Mouse (Mus musculus) R1 (cell line): ENCODE data around the gene Slco6c1.

Source experiments
- DNase-seq: peaks from one replicate; pipeline ENCODE4 v3.0.0-alpha.2; 2018; ENCODE audit warnings: low read depth, low spot score

Gene Slco6c1

GRCm38 (mm10) chr1:97128201-97128600 lies at the start of gene Slco6c1:
TSS of gene Slco6c1 (minus strand) at chr1:97128301.
- no peak for DNase-seq

GRCm38 (mm10) chr1:97038982-97039381 lies 89.1 kb downstream of the Slco6c1 start:
- no peak for DNase-seq

- peak; percentile 38 for DNase-seq
These were observed 89.6 kb downstream of the Slco6c1 start for GRCm38 (mm10) chr1:97038548-97038947.

GRCm38 (mm10) chr1:97037955-97038354 lies 90.1 kb downstream of the Slco6c1 start:
- no peak for DNase-seq

- DNase-seq: no peak
These were observed 106.7 kb downstream of the Slco6c1 start for GRCm38 (mm10) chr1:97021388-97021787.

- DNase-seq: no peak
These were observed 108.7 kb downstream of the Slco6c1 start for GRCm38 (mm10) chr1:97019404-97019803.

- DNase-seq: peak; percentile 58
These were observed 109.1 kb downstream of the Slco6c1 start for GRCm38 (mm10) chr1:97018978-97019377.
